Mouse (Mus musculus) C2C12 (cell line): ENCODE data around the gene Ntn1.

Experiments
- CTCF ChIP-seq: IDR thresholded peaks from one replicate; pipeline ENCODE4 v1.5.1; 2011; ENCODE audit not compliant: control insufficient read depth, insufficient read depth, insufficient read length
- MAX ChIP-seq: IDR thresholded peaks from one replicate; pipeline ENCODE4 v1.6.1; 2011; ENCODE audit warnings: mild to moderate bottlenecking, control low read depth
- USF1 ChIP-seq: IDR thresholded peaks from one replicate; pipeline ENCODE4 v1.6.1; 2011; ENCODE audit warnings: low read depth, mild to moderate bottlenecking, control low read depth, moderate library complexity

- TF ChIP-seq CTCF, result no peak
- no peak for TF ChIP-seq MAX
- no peak for TF ChIP-seq USF1
Measured at GRCm38 (mm10) chr11:68385021-68385821, 15.4 kb downstream of the Ntn1 start.
